ENCODE assay signal across 8 mouse cellular contexts in genomic region chr13:92751726-92752565, GRCm38 (mm10). TPM values are rescaled to one million over a fixed set of nuclear protein-coding genes. Genes with fewer than 3 reads are reported as not detected.
A peak's percentile ranks its signal among the peaks of the same experiment; 100 is the strongest.
DNase-seq lines count a peak whose midpoint lies in the region; ATAC-seq lines count a peak whose summit lies in the region.

No protein-coding gene starts in this region.

- no peak overlapping the region for H3K4me3 ChIP-seq in liver, embryonic 12.5 days
- H3K4me3 ChIP-seq in intestine, embryonic 16.5 days (ENCODE audit: low read length): no peak overlapping the region
- no peak overlapping the region for H3K4me3 ChIP-seq in midbrain, embryonic 14.5 days (replicated peaks; ENCODE audit: low read depth, low read length)
- no peak overlapping the region for H3K4me3 ChIP-seq in stomach, embryonic 14.5 days (ENCODE audit: low read depth, low read length)

- ATAC-seq in liver, embryonic 12.5 days: no peak
- peak; percentile 76 for ATAC-seq in intestine, embryonic 16.5 days
- peak; percentile 79 for ATAC-seq in midbrain, embryonic 14.5 days (ENCODE audit: low FRiP score, low TSS enrichment)
- ATAC-seq in stomach, embryonic 14.5 days (ENCODE audit: insufficient number of reproducible peaks, insufficient read depth, low FRiP score, low read depth): peak; percentile 66; the same call in 1 of the 2 replicates

- no peaks in the 10 kb centered on the region for H3K9me3 ChIP-seq in liver, embryonic 12.5 days (replicated peaks)
- H3K9me3 ChIP-seq in intestine, embryonic 16.5 days (ENCODE audit: control insufficient read depth, low read length): no peaks in the 10 kb centered on the region
- no peaks in the 10 kb centered on the region for H3K9me3 ChIP-seq in midbrain, embryonic 14.5 days (ENCODE audit: control insufficient read depth, low read length)
- no peaks in the 10 kb centered on the region for H3K9me3 ChIP-seq in stomach, embryonic 14.5 days (ENCODE audit: control insufficient read depth, low read depth, low read length)

- H3K9ac ChIP-seq in liver, embryonic 12.5 days: no peak overlapping the region
- no peak overlapping the region for H3K9ac ChIP-seq in intestine, embryonic 16.5 days (ENCODE audit: low read depth, low read length)
- H3K9ac ChIP-seq in midbrain, embryonic 14.5 days (replicated peaks; ENCODE audit: low read length): no peak overlapping the region
- no peak overlapping the region for H3K9ac ChIP-seq in stomach, embryonic 14.5 days (replicated peaks; ENCODE audit: low read depth, low read length)

- no peaks in the 10 kb centered on the region for H3K36me3 ChIP-seq in liver, embryonic 12.5 days
- no peaks in the 10 kb centered on the region for H3K36me3 ChIP-seq in intestine, embryonic 16.5 days (ENCODE audit: control insufficient read depth, insufficient read depth, low read length)
- no peaks in the 10 kb centered on the region for H3K36me3 ChIP-seq in midbrain, embryonic 14.5 days (ENCODE audit: control insufficient read depth, insufficient read depth, low read length)
- H3K36me3 ChIP-seq in stomach, embryonic 14.5 days (ENCODE audit: control insufficient read depth, insufficient read depth, low read length): no peaks in the 10 kb centered on the region

- no peak overlapping the region for H3K27ac ChIP-seq in liver, embryonic 12.5 days
- no peak overlapping the region for H3K27ac ChIP-seq in intestine, embryonic 16.5 days (ENCODE audit: low read length)
- H3K27ac ChIP-seq in midbrain, embryonic 14.5 days (replicated peaks; ENCODE audit: low read depth, low read length): peak overlapping the region; percentile 55; the same call in 1 of the 2 replicates
- no peak overlapping the region; the same call in 1 of the 2 replicates for H3K27ac ChIP-seq in stomach, embryonic 14.5 days (ENCODE audit: low read length)

- intact Hi-C loops in gastrocnemius, postnatal 14 days (cut with DNase I; ENCODE audit: low total_unique reads): loop anchor here (5.0 to 10.0 kb wide), 3 partner anchors 110 to 323 kb away; no protein-coding TSS in a partner anchor
- intact Hi-C loops in left cerebral cortex, postnatal 36 days (cut with DNase I): loop anchor here (2.0 to 10.0 kb wide), 9 partner anchors 93 to 967 kb away; partner anchors contain the start of genes Cmya5, Mtx3 and Tent2

- DNase-seq in liver: peak; percentile 74
- DNase-seq in embryo, embryonic 10 days (ENCODE audit: low spot score): peak; percentile 85
- DNase-seq in gastrocnemius, postnatal 14 days: peak; percentile 89
- DNase-seq in left cerebral cortex, postnatal 36 days (ENCODE audit: low spot score in 2 of 2): peak; percentile 92
- peak; percentile 94 for DNase-seq in midbrain, embryonic 14.5 days

- 67% methylated on average over 21 of the region's 21 CpGs for WGBS in liver, embryonic 12.5 days (ENCODE audit: insufficient replicate concordance)
- WGBS in intestine, embryonic 16.5 days: 63% methylated on average over 21 of the region's 21 CpGs
- 60% methylated on average over 21 of the region's 21 CpGs for WGBS in midbrain, embryonic 14.5 days
- 63% methylated on average over 21 of the region's 21 CpGs for WGBS in stomach, embryonic 14.5 days

- no peak overlapping the region for H3K4me2 ChIP-seq in liver, embryonic 12.5 days
- H3K4me2 ChIP-seq in intestine, embryonic 16.5 days (ENCODE audit: low read depth, low read length): no peak overlapping the region
- no peak overlapping the region for H3K4me2 ChIP-seq in midbrain, embryonic 14.5 days (ENCODE audit: low read length)
- H3K4me2 ChIP-seq in stomach, embryonic 14.5 days (replicated peaks; ENCODE audit: low read depth, low read length): no peak overlapping the region

- 0 out of 2 replicates have a peak, but pooled peaks cover 7% of the 10 kb centered on the region for H3K27me3 ChIP-seq in liver, embryonic 12.5 days (replicated peaks)
- no peaks in the 10 kb centered on the region for H3K27me3 ChIP-seq in intestine, embryonic 16.5 days (replicated peaks; ENCODE audit: control insufficient read depth, insufficient read depth, low read length)
- no peaks in the 10 kb centered on the region for H3K27me3 ChIP-seq in midbrain, embryonic 14.5 days (ENCODE audit: control insufficient read depth, insufficient read depth, low read length)
- H3K27me3 ChIP-seq in stomach, embryonic 14.5 days (ENCODE audit: control insufficient read depth, insufficient read depth, low read length): no peaks in the 10 kb centered on the region

- no peaks in the 10 kb centered on the region for H3K4me1 ChIP-seq in liver, embryonic 12.5 days
- no peaks in the 10 kb centered on the region for H3K4me1 ChIP-seq in intestine, embryonic 16.5 days (ENCODE audit: control insufficient read depth, insufficient read depth, low read length)
- no peaks in the 10 kb centered on the region for H3K4me1 ChIP-seq in midbrain, embryonic 14.5 days (ENCODE audit: control insufficient read depth, insufficient read depth, low read length)
- H3K4me1 ChIP-seq in stomach, embryonic 14.5 days (ENCODE audit: control insufficient read depth, insufficient read depth, low read length): no peaks in the 10 kb centered on the region

RNA-seq across cellular contexts. Expression of gene Thbs4, which starts 42.7 kb away (rescaled TPM):
- polyA plus RNA-seq in liver, embryonic 12.5 days (2016; fragmentation: Nextera tagmentation; extraction: Ambion mirVana): 0.13 and 0.17 TPM in 2 replicates
- 100 to 1,000 TPM; 130 to 144 TPM for total RNA-seq in gastrocnemius, postnatal 14 days (2021)
- 19.6 and 22.0 TPM in 2 replicates for polyA plus RNA-seq in intestine, embryonic 16.5 days (2015; fragmentation: Nextera tagmentation; extraction: Ambion mirVana)
- 10 to 100 TPM in 1 of 2 experiments, 1 to 10 TPM in 1; 6.3 to 12.0 TPM for total RNA-seq in left cerebral cortex, postnatal 36 days (2021)
- 0.19 and 2.9 TPM in 2 replicates for polyA plus RNA-seq in midbrain, embryonic 14.5 days (2014; fragmentation: Nextera tagmentation; extraction: Ambion mirVana)
- 4.5 and 4.8 TPM in 2 replicates for polyA plus RNA-seq in stomach, embryonic 14.5 days (2014; fragmentation: Nextera tagmentation; extraction: Ambion mirVana)
